Mouse (Mus musculus) mammary gland, adult 2 months (tissue): ENCODE data around the gene Fpr-rs4. TPM values are rescaled to one million over a fixed set of nuclear protein-coding genes. Genes with fewer than 3 reads are reported as not detected.

Experiments used
- polyA plus RNA-seq: library from polyadenylated mRNA; depleted of rRNA; stranded (reverse); fragments of >200 nt; gene quantifications from 2 replicates; pipeline ENCODE4 v1.2.3, GENCODE M21; 2012; ENCODE audit warnings: low replicate concordance; rRNA removed

Fpr-rs4 gene
- polyA plus RNA-seq = not detected in 2 replicates

GRCm38 (mm10) chr17:18021433-18021832 lies at the start of gene Fpr-rs4:
Gene Fpr-rs4 (plus strand): TSS chr17:18021733.

GRCm38 (mm10) chr17:18049124-18049523 lies 27.6 kb downstream of the Fpr-rs4 start, which contains the start of gene Vmn2r124:
Gene Vmn2r124 (plus strand): TSS chr17:18049424.

Other genes with a start within 250 kb of the Fpr-rs4 start
- gene Spaca6, start 194.6 kb upstream of the Fpr-rs4 start, polyA plus RNA-seq = 37.7 and 64.7 TPM in 2 replicates
- gene Has1, start 166.5 kb upstream of the Fpr-rs4 start, polyA plus RNA-seq = 0.55 and 0.59 TPM in 2 replicates
- 0.19 and 0.27 TPM in 2 replicates for gene Fpr1, start 137.8 kb upstream of the Fpr-rs4 start, polyA plus RNA-seq
- gene Fpr2, start 133.9 kb upstream of the Fpr-rs4 start, polyA plus RNA-seq = 0.16 and 1.5 TPM in 2 replicates
- not detected in 2 replicates for gene Fpr3, start 133.9 kb upstream of the Fpr-rs4 start, polyA plus RNA-seq
- not detected in 2 replicates for gene Vmn2r124, start 27.7 kb downstream of the Fpr-rs4 start, polyA plus RNA-seq
- gene Vmn2r91, start 63.3 kb downstream of the Fpr-rs4 start, polyA plus RNA-seq = not detected in 2 replicates
- not detected in 2 replicates for gene Vmn2r92, start 130.2 kb downstream of the Fpr-rs4 start, polyA plus RNA-seq